21 mouse cellular contexts compared by ENCODE assay signal in the genomic region with DNA sequence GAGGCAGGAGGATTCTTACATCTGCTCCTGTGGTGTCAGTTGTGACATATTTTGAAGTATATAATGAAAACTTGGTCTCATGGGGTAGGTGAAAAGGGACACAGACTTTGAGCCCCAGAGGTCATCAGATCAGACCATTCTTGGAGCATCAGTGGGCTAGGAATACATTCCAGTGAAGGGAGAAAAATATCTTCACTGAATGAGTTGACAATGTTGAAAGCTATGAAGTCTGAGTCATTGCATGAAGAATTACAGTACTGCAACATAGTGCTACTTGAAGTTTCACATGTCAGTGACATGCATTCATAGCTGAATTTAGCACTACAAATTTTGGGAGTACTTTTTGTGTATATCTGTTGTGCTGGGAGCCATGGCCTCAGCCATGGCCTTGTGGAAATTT.
"Had no signal": no experiment of that assay in that cellular context is flagged by ENCODE, and none has a peak within 500 bp of the region (broad histone marks: within the 10 kb centered on the region; RNA-seq: fewer than 3 reads in every experiment).

No protein-coding gene starts in this region.

- H3K27me3 ChIP-seq: heart, embryonic 12.5 days; hindbrain, embryonic 12.5 days; intestine, embryonic 15.5 days; limb, embryonic 13.5 days; limb, embryonic 15.5 days; liver, embryonic 12.5 days had no signal

- DNase-seq: gastrocnemius, postnatal 14 days; heart, adult 18-20 months; heart, postnatal 10 days; heart, postnatal 4 days; kidney, adult 18-20 months; kidney, adult 8-10 months; kidney, postnatal 10 days; kidney, postnatal 25 days; kidney, postnatal 4 days; layer of hippocampus, postnatal 36 days; left cerebral cortex, postnatal 4 days had no signal

- H3K4me3 ChIP-seq: heart, embryonic 10.5 days; heart, embryonic 12.5 days; hindbrain, embryonic 10.5 days; hindbrain, embryonic 12.5 days; intestine, embryonic 15.5 days; layer of hippocampus, adult 2 months; limb, embryonic 13.5 days; limb, embryonic 15.5 days; liver, embryonic 12.5 days had no signal

- H3K4me1 ChIP-seq: heart, embryonic 10.5 days; heart, embryonic 12.5 days; hindbrain, embryonic 10.5 days; hindbrain, embryonic 12.5 days; intestine, embryonic 15.5 days; limb, embryonic 13.5 days; limb, embryonic 15.5 days had no signal

- H3K27ac ChIP-seq: heart, embryonic 10.5 days; hindbrain, embryonic 10.5 days; hindbrain, embryonic 12.5 days; hindbrain, embryonic 14.5 days; intestine, embryonic 15.5 days; layer of hippocampus, adult 2 months; limb, embryonic 13.5 days; limb, embryonic 15.5 days; liver, embryonic 12.5 days had no signal

- H3K36me3 ChIP-seq: intestine, embryonic 15.5 days; limb, embryonic 15.5 days had no signal
